In the genomic region with DNA sequence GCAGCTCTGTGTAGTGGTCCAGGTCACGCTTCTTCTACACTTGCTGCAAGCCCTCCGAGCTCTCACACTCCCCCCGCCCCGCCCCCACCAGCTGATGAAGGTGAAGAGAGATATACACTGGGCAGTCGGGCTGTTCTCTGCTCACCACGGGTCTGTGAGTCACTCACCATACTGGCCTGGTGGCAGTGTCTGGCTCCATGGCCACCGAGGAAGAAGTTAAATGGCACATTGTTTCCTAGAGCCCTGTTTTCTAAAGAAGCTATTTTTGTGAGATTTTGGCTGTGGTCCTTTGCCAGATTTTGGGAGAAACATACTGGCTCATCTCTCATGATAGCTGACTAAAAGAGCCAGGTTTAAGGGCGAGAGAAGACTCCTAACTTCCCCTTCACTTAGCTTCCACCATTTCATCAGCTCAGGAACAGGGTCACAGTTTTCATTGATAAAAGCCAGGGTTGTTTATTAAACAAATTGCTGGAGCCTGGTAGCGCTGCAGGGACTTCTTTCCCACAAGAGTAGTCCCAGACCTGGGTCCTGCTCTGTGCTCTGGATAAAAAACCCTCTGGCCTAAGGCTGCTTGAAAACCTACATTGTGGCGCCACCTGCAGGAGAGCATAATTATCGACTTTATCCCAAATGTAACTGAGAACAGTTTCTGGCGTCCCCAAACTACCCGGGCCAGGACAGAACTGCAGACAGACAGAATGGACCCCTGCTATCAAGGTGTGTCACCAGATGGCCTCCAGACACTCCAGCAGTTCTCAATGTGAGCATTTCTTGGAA, we compare ENCODE assay signal across 8 mouse cellular contexts. TPM values are rescaled to one million over a fixed set of nuclear protein-coding genes. Genes with fewer than 3 reads are reported as not detected.
A peak's percentile ranks its signal among the peaks of the same experiment; 100 is the strongest.
DNase-seq lines count a peak whose midpoint lies in the region; ATAC-seq and TF ChIP-seq lines count a peak whose summit lies in the region.

No protein-coding gene starts in this region.

- ATAC-seq in intestine, embryonic 14.5 days (replicated peaks; ENCODE audit: low FRiP score, low TSS enrichment, low read depth): 0 out of 2 replicates have a peak, but pooled peaks have one; percentile 61
- ATAC-seq in intestine, embryonic 15.5 days: no peak

- no peaks in the 10 kb centered on the region for H3K36me3 ChIP-seq in intestine, embryonic 14.5 days (ENCODE audit: control insufficient read depth, insufficient read depth, low read length)
- H3K36me3 ChIP-seq in intestine, embryonic 15.5 days: no peaks in the 10 kb centered on the region
- no peaks in the 10 kb centered on the region for H3K36me3 ChIP-seq in kidney, adult 2 months (ENCODE audit: control insufficient read depth, insufficient read depth, low read length)

- no peak overlapping the region for H3K27ac ChIP-seq in intestine, embryonic 14.5 days (ENCODE audit: low read depth)
- no peak overlapping the region for H3K27ac ChIP-seq in intestine, embryonic 15.5 days
- no peak overlapping the region for H3K27ac ChIP-seq in kidney, adult 2 months (ENCODE audit: insufficient read depth, low read depth, low read length)

- H3K9me3 ChIP-seq in intestine, embryonic 14.5 days (ENCODE audit: control insufficient read depth, low read length): no peaks in the 10 kb centered on the region
- H3K9me3 ChIP-seq in intestine, embryonic 15.5 days: no peaks in the 10 kb centered on the region

- intact Hi-C loops in left cerebral cortex, postnatal 36 days (cut with DNase I): no loop called here

- peak; percentile 87 for DNase-seq in intestine, embryonic 14.5 days (ENCODE audit: low spot score)
- peak; percentile 24 for DNase-seq in c-Kit-positive CD71-positive TER-119-negative erythroid progenitor cells, embryonic 14.5 days (ENCODE audit: low read depth)
- DNase-seq in frontal cortex, postnatal 25 days (ENCODE audit: low spot score in 2 of 2): peak; percentile 72 to 73
- peak; percentile 76 for DNase-seq in kidney, adult 2 months
- DNase-seq in left cerebral cortex, postnatal 36 days (ENCODE audit: low spot score in 2 of 2): peak; percentile 59 to 70
- DNase-seq in naive thymus-derived CD4-positive, alpha-beta T cell, adult 2 months (ENCODE audit: low read depth): peak; percentile 21
- DNase-seq in urinary bladder, postnatal 14 days (ENCODE audit: low spot score): peak; percentile 75

- no peak overlapping the region for H3K4me3 ChIP-seq in intestine, embryonic 14.5 days (ENCODE audit: low read depth, low read length)
- no peak overlapping the region for H3K4me3 ChIP-seq in intestine, embryonic 15.5 days (replicated peaks)
- H3K4me3 ChIP-seq in kidney, adult 2 months (ENCODE audit: insufficient read depth, low read depth, low read length): no peak overlapping the region

- TF ChIP-seq CTCF in kidney, adult 2 months (conservative IDR thresholded peaks at IDR 0.05; ENCODE audit: insufficient read depth, insufficient read length, low read depth, low read length): peak; percentile 85

- H3K27me3 ChIP-seq in intestine, embryonic 14.5 days (replicated peaks; ENCODE audit: control insufficient read depth, insufficient read depth, low read length): peaks cover 46% of the 10 kb centered on the region
- peaks cover 67% of the 10 kb centered on the region for H3K27me3 ChIP-seq in intestine, embryonic 15.5 days (replicated peaks)
- H3K27me3 ChIP-seq in kidney, adult 2 months (replicated peaks; ENCODE audit: control insufficient read depth, insufficient read depth, low read length): no peaks in the 10 kb centered on the region; the same call in 1 of the 2 replicates

- WGBS in intestine, embryonic 14.5 days: 24% methylated on average over 13 of the region's 13 CpGs
- 30% methylated on average over 13 of the region's 13 CpGs for WGBS in intestine, embryonic 15.5 days
- 39% methylated on average over 13 of the region's 13 CpGs for whole genome bisulfite sequencing in kidney, adult 2 months

- no peak overlapping the region for H3K9ac ChIP-seq in intestine, embryonic 14.5 days (ENCODE audit: low read length)
- no peak overlapping the region for H3K9ac ChIP-seq in intestine, embryonic 15.5 days

- TF ChIP-seq POLR2A in kidney, adult 2 months (IDR thresholded peaks at IDR 0.05; ENCODE audit: low read depth, low read length): no peak

- H3K4me2 ChIP-seq in intestine, embryonic 14.5 days (ENCODE audit: low read length): no peak overlapping the region
- no peak overlapping the region for H3K4me2 ChIP-seq in intestine, embryonic 15.5 days (replicated peaks)

- H3K4me1 ChIP-seq in intestine, embryonic 14.5 days (replicated peaks; ENCODE audit: control insufficient read depth, insufficient read depth, low read length): 0 out of 2 replicates have a peak, but pooled peaks cover 3% of the 10 kb centered on the region
- peaks cover 15% of the 10 kb centered on the region for H3K4me1 ChIP-seq in intestine, embryonic 15.5 days (replicated peaks)
- peaks cover 4% of the 10 kb centered on the region; the same call in 1 of the 2 replicates for H3K4me1 ChIP-seq in kidney, adult 2 months (ENCODE audit: control insufficient read depth, insufficient read depth, low read length)

RNA-seq across cellular contexts. Expression of a gene that starts 3.2 kb away (rescaled TPM):
- 3.9 and 4.7 TPM in 2 replicates for polyA plus RNA-seq in intestine, embryonic 14.5 days (2014; fragmentation: Nextera tagmentation; extraction: Ambion mirVana)
- polyA plus RNA-seq in intestine, embryonic 15.5 days (2015; fragmentation: Nextera tagmentation; extraction: Ambion mirVana): 2.2 and 2.3 TPM in 2 replicates
- 1.7 and 1.8 TPM in 2 replicates for polyA plus RNA-seq in kidney, adult 2 months (2012; rRNA removed)
- 10 to 100 TPM; 62.9 to 70.2 TPM for total RNA-seq in left cerebral cortex, postnatal 36 days (2021)

Comparison
In these comparisons a context has a peak if more than half of its experiments do, and no peak if none do; other contexts are left out.
1. DNase-seq: peak in every context shown above with its lines; median percentile 87 in intestine, embryonic 14.5 days; 76 in kidney, adult 2 months; 75 in urinary bladder, postnatal 14 days; 72 in frontal cortex, postnatal 25 days; 64 in left cerebral cortex, postnatal 36 days; 24 in c-Kit-positive CD71-positive TER-119-negative erythroid progenitor cells, embryonic 14.5 days; 21 in naive thymus-derived CD4-positive, alpha-beta T cell, adult 2 months.